24 mouse cellular contexts compared by ENCODE assay signal in the genomic region with DNA sequence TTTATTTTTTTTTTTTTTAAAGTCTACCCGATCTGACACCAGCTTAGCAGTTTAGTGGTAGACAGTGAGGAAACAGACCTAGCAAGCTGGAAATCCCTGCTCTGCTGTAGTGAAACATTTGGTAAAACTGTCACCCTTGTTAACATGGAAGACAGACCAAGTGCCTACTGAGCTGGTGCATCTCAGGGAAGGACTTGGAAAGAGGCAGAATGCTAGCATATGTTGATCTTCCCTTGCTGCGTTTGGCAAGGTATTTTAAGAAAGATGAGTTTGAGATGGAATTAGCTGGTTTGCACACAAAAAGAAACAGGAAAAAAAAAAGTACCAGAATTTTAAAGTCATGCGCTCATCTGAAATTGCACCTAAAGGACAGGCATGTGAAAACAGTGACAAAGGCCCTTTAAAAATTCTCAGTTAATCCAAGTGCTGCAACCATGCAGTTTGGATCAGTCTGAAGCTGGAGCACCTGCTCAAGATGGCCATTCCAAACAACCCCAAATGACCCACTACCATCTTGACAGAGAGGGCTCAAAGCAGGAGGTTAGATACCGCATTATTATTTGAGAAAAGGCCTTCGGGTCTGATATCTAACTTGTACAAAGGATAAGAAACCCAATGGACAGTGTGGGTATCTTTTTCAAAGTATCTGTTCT.
DNase-seq lines count a peak whose midpoint lies in the region; ATAC-seq and TF ChIP-seq lines count a peak whose summit lies in the region.
"Had no signal": no experiment of that assay in that cellular context is flagged by ENCODE, and none has a peak within 500 bp of the region (broad histone marks: within the 10 kb centered on the region; RNA-seq: fewer than 3 reads in every experiment).

No protein-coding gene starts in this region.

- H3K4me2 ChIP-seq in forebrain, embryonic 14.5 days (ENCODE audit: low read length), result no peak overlapping the region
- H3K4me2 ChIP-seq in forebrain, embryonic 11.5 days (ENCODE audit: low read depth, low read length, severe bottlenecking), result no peak overlapping the region
- H3K4me2 ChIP-seq: heart, embryonic 13.5 days; hindbrain, embryonic 13.5 days; limb, embryonic 13.5 days; liver, embryonic 15.5 days had no signal

- no peak overlapping the region for H3K9ac ChIP-seq in forebrain, embryonic 14.5 days (ENCODE audit: low read length)
- no peak overlapping the region for H3K9ac ChIP-seq in forebrain, embryonic 11.5 days (ENCODE audit: low read length)
- H3K9ac ChIP-seq: heart, embryonic 13.5 days; hindbrain, embryonic 13.5 days; limb, embryonic 13.5 days; liver, embryonic 15.5 days had no signal

- no peaks in the 10 kb centered on the region for H3K36me3 ChIP-seq in forebrain, embryonic 14.5 days (ENCODE audit: control insufficient read depth, insufficient read depth, low read length)
- no peaks in the 10 kb centered on the region for H3K36me3 ChIP-seq in forebrain, embryonic 11.5 days (ENCODE audit: control insufficient read depth, insufficient read depth, low read length)
- no peaks in the 10 kb centered on the region for H3K36me3 ChIP-seq in heart, embryonic 10.5 days
- H3K36me3 ChIP-seq: forebrain, embryonic 10.5 days; heart, embryonic 13.5 days; hindbrain, embryonic 13.5 days; limb, embryonic 13.5 days; liver, embryonic 15.5 days; midbrain, embryonic 10.5 days had no signal

- no peaks in the 10 kb centered on the region for H3K4me1 ChIP-seq in forebrain, embryonic 14.5 days (ENCODE audit: control insufficient read depth, insufficient read depth, low read length)
- no peaks in the 10 kb centered on the region for H3K4me1 ChIP-seq in forebrain, embryonic 11.5 days (replicated peaks; ENCODE audit: control insufficient read depth, insufficient read depth, low read length)
- H3K4me1 ChIP-seq in heart, embryonic 10.5 days, result peaks cover 5% of the 10 kb centered on the region; the same call in 1 of the 2 replicates
- H3K4me1 ChIP-seq: heart, embryonic 13.5 days; liver, embryonic 15.5 days; midbrain, embryonic 10.5 days had no signal

- no peak for TF ChIP-seq POLR2A in brain, embryonic 14.5 days (IDR thresholded peaks at IDR 0.05; ENCODE audit: borderline replicate concordance, extremely low read depth, insufficient read depth, insufficient read length, poor library complexity, severe bottlenecking)

- intact Hi-C loops in gastrocnemius, adult 2 months (cut with DNase I), result no loop called here

- no peaks in the 10 kb centered on the region for H3K9me3 ChIP-seq in forebrain, embryonic 14.5 days (replicated peaks; ENCODE audit: control insufficient read depth, low read length)
- H3K9me3 ChIP-seq in forebrain, embryonic 11.5 days (ENCODE audit: control insufficient read depth, low read length), result no peaks in the 10 kb centered on the region
- no peaks in the 10 kb centered on the region for H3K9me3 ChIP-seq in heart, embryonic 10.5 days
- H3K9me3 ChIP-seq: forebrain, embryonic 10.5 days; heart, embryonic 13.5 days; hindbrain, embryonic 13.5 days; limb, embryonic 13.5 days; liver, embryonic 15.5 days; midbrain, embryonic 10.5 days had no signal

- no peak for TF ChIP-seq CTCF in brain, embryonic 14.5 days (IDR thresholded peaks at IDR 0.05; ENCODE audit: borderline replicate concordance, extremely low read depth, insufficient read depth, insufficient read length)
- TF ChIP-seq CTCF in gastrocnemius, adult 2 months (IDR thresholded peaks at IDR 0.05), result no peak

- DNase-seq in forebrain, embryonic 14.5 days (ENCODE audit: low spot score), result peak; percentile 24
- DNase-seq in forebrain, embryonic 11.5 days (ENCODE audit: low spot score), result no peak
- peak; percentile 55 for DNase-seq in layer of hippocampus, adult 9-11 months
- no peak for DNase-seq in layer of hippocampus, postnatal 36 days
- DNase-seq in brain, embryonic 14.5 days (ENCODE audit: low read depth), result peak; percentile 31
- DNase-seq in cerebellum, adult 9-11 months, result peak; percentile 80
- DNase-seq in gastrocnemius, adult 2 months, result no peak
- DNase-seq in heart, embryonic 10.5 days (ENCODE audit: low spot score), result no peak
- DNase-seq: adrenal gland, adult 8-10 months; gastrocnemius, postnatal 10 days; kidney, adult 9 months; kidney, postnatal 25 days; retina, postnatal 1 day; thymus, adult 18-20 months had no signal

- no peak for ATAC-seq in forebrain, embryonic 14.5 days
- no peak for ATAC-seq in forebrain, embryonic 11.5 days (replicated peaks; ENCODE audit: low FRiP score)
- ATAC-seq: CD4-positive, CD25-positive, alpha-beta regulatory T cell, adult 4 months; inflammation-experienced regulatory T-cells, adult 6 months; Patski had no signal

- no peak overlapping the region for H3K4me3 ChIP-seq in forebrain, embryonic 14.5 days (ENCODE audit: low read depth, low read length)
- H3K4me3 ChIP-seq in forebrain, embryonic 11.5 days (ENCODE audit: low read depth, low read length), result no peak overlapping the region
- H3K4me3 ChIP-seq in gastrocnemius, adult 2 months, result no peak overlapping the region
- H3K4me3 ChIP-seq in heart, embryonic 10.5 days, result no peak overlapping the region
- H3K4me3 ChIP-seq: forebrain, embryonic 10.5 days; heart, embryonic 13.5 days; hindbrain, embryonic 13.5 days; limb, embryonic 13.5 days; liver, embryonic 15.5 days; midbrain, embryonic 10.5 days had no signal

- H3K27me3 ChIP-seq in forebrain, embryonic 14.5 days (replicated peaks; ENCODE audit: control insufficient read depth, insufficient read depth, low read length), result no peaks in the 10 kb centered on the region
- H3K27me3 ChIP-seq in forebrain, embryonic 11.5 days (ENCODE audit: control insufficient read depth, insufficient read depth, low read length), result no peaks in the 10 kb centered on the region
- no peaks in the 10 kb centered on the region for H3K27me3 ChIP-seq in heart, embryonic 10.5 days (ENCODE audit: insufficient read depth, poor library complexity, severe bottlenecking)
- H3K27me3 ChIP-seq: heart, embryonic 13.5 days; hindbrain, embryonic 13.5 days; limb, embryonic 13.5 days; liver, embryonic 15.5 days had no signal

- H3K27ac ChIP-seq in forebrain, embryonic 14.5 days (ENCODE audit: low read depth, low read length), result no peak overlapping the region
- H3K27ac ChIP-seq in forebrain, embryonic 11.5 days (ENCODE audit: low read depth, low read length), result no peak overlapping the region
- H3K27ac ChIP-seq in gastrocnemius, adult 2 months, result no peak overlapping the region
- H3K27ac ChIP-seq in heart, embryonic 10.5 days, result no peak overlapping the region
- H3K27ac ChIP-seq: forebrain, embryonic 10.5 days; heart, embryonic 13.5 days; hindbrain, embryonic 13.5 days; limb, embryonic 13.5 days; liver, embryonic 15.5 days; macrophage; midbrain, embryonic 10.5 days had no signal

- 90% methylated on average over 5 of the region's 5 CpGs for WGBS in forebrain, embryonic 14.5 days
- 91% methylated on average over 5 of the region's 5 CpGs for WGBS in forebrain, embryonic 11.5 days
- 79% methylated on average over 5 of the region's 5 CpGs for WGBS in heart, embryonic 10.5 days

Comparison
In these comparisons a context has a peak if more than half of its experiments do, and no peak if none do; other contexts are left out.
1. DNase-seq: peak in forebrain, embryonic 14.5 days (single experiment), layer of hippocampus, adult 9-11 months (single experiment), brain, embryonic 14.5 days (single experiment) and cerebellum, adult 9-11 months (single experiment); none in forebrain, embryonic 11.5 days (single experiment), layer of hippocampus, postnatal 36 days (0 of 2), gastrocnemius, adult 2 months (single experiment) and heart, embryonic 10.5 days (single experiment).